Mouse (Mus musculus) hindbrain, embryonic 13.5 days (tissue): Measurements from ENCODE around the gene Rras. TPM values are rescaled to one million over a fixed set of nuclear protein-coding genes. Genes with fewer than 3 reads are reported as not detected.

Source experiments
- ATAC-seq: fragments of 200-750 bp; cut with Nextera tagmentation; 2 replicates; pipeline ENCODE4 v1.8.0; 2017; ENCODE audit warnings: moderate TSS enrichment; ENCODE audit not compliant: low FRiP score
- H3K27ac ChIP-seq: fragments of 300-500 bp; sonication (generic); 2 replicates; pipeline ENCODE4 v1.5.1; 2015; ENCODE audit warnings: inconsistent platforms, mild to moderate bottlenecking, moderate library complexity
- H3K27me3 ChIP-seq: fragments of 300-500 bp; sonication (generic); 2 replicates; pipeline ENCODE4 v1.6.1; 2015; ENCODE audit warnings: mild to moderate bottlenecking, inconsistent platforms
- H3K36me3 ChIP-seq: fragments of 300-500 bp; sonication (generic); 2 replicates; pipeline ENCODE4 v1.6.1; 2015; ENCODE audit warnings: mild to moderate bottlenecking, inconsistent platforms
- H3K4me1 ChIP-seq: fragments of 300-500 bp; sonication (generic); replicated peaks from 2 replicates; pipeline ENCODE4 v1.6.1; 2015; ENCODE audit warnings: inconsistent platforms
- H3K4me2 ChIP-seq: fragments of 300-500 bp; sonication (generic); 2 replicates; pipeline ENCODE4 v1.6.1; 2015; ENCODE audit warnings: inconsistent platforms, mild to moderate bottlenecking, moderate library complexity
- H3K4me3 ChIP-seq: fragments of 300-500 bp; sonication (generic); 2 replicates; pipeline ENCODE4 v1.5.1; 2015; ENCODE audit warnings: mild to moderate bottlenecking, inconsistent platforms
- H3K9ac ChIP-seq: fragments of 300-500 bp; sonication (generic); 2 replicates; pipeline ENCODE4 v1.6.1; 2015; ENCODE audit warnings: mild to moderate bottlenecking, inconsistent platforms
- H3K9me3 ChIP-seq: fragments of 300-500 bp; sonication (generic); 2 replicates; pipeline ENCODE4 v1.6.1; 2016; ENCODE audit warnings: inconsistent platforms
- WGBS: fragments of 180-500 bp; shearing (Covaris S2); methylation state at CpG from one replicate; pipeline ENCODE4 v1.1.7; 2015; 5-methylcytosine and 5-hydroxymethylcytosine counted together
- polyA plus RNA-seq: library from polyadenylated mRNA; unstranded; fragments of >200 nt; fragmentation: Nextera tagmentation; extraction: Ambion mirVana; gene quantifications from 2 replicates; pipeline ENCODE4 v1.2.1, GENCODE M21; 2015

Rras gene
- polyA plus RNA-seq, 1 experiment from 2014 or later: 15.4 TPM

- H3K36me3 ChIP-seq: peaks cover 100% of the 10 kb centered on the region
Observed at GRCm38 (mm10) chr7:45005321-45005992, 12.3 kb upstream of the Rras start.

GRCm38 (mm10) chr7:45006503-45006902, 11.3 kb upstream of the Rras start:
- peaks cover 100% of the 10 kb centered on the region for H3K36me3 ChIP-seq
- no peaks in the 10 kb centered on the region for H3K27me3 ChIP-seq
- no peaks in the 10 kb centered on the region for H3K9me3 ChIP-seq
- no peaks in the 10 kb centered on the region for H3K4me1 ChIP-seq
- ATAC-seq: no peak
- 96% methylated on average over 12 of the region's 12 CpGs for WGBS
- no peak overlapping the region for H3K27ac ChIP-seq
- H3K9ac ChIP-seq: no peak overlapping the region
- H3K4me3 ChIP-seq: no peak overlapping the region
- H3K4me2 ChIP-seq: no peak overlapping the region

More at GRCm38 (mm10) chr7:45005321-45005992, 12.3 kb upstream of the Rras start:
- Histone ChIP-seq H3K4me3 (no peak overlapping the region), H3K27ac (peak overlapping the region; percentile 35; the same call in 1 of the 2 replicates), H3K4me1 (no peaks in the 10 kb centered on the region), H3K27me3 (no peaks in the 10 kb centered on the region), H3K9me3 (no peaks in the 10 kb centered on the region), H3K4me2 (no peak overlapping the region), H3K9ac (no peak overlapping the region)
- no peak for ATAC-seq
- WGBS: 94% methylated on average over 6 of the region's 6 CpGs

GRCm38 (mm10) chr7:45007141-45007540, 10.6 kb upstream of the Rras start:
- Histone ChIP-seq H3K4me2 (no peak overlapping the region), H3K27me3 (no peaks in the 10 kb centered on the region), H3K36me3 (peaks cover 100% of the 10 kb centered on the region), H3K9ac (no peak overlapping the region), H3K9me3 (no peaks in the 10 kb centered on the region), H3K27ac (no peak overlapping the region), H3K4me1 (no peaks in the 10 kb centered on the region), H3K4me3 (no peak overlapping the region)
- ATAC-seq: no peak
- WGBS: 97% methylated on average over 29 of the region's 29 CpGs

- H3K36me3 ChIP-seq: peaks cover 100% of the 10 kb centered on the region
- H3K4me3 ChIP-seq: no peak overlapping the region
- no peaks in the 10 kb centered on the region for H3K4me1 ChIP-seq
- H3K9me3 ChIP-seq: no peaks in the 10 kb centered on the region
- no peaks in the 10 kb centered on the region for H3K27me3 ChIP-seq
- H3K27ac ChIP-seq: no peak overlapping the region
- no peak for ATAC-seq
- H3K9ac ChIP-seq: no peak overlapping the region
- 93% methylated on average over 29 of the region's 30 CpGs for WGBS
- no peak overlapping the region for H3K4me2 ChIP-seq
Observed at GRCm38 (mm10) chr7:45007846-45008245, 9.9 kb upstream of the Rras start.

GRCm38 (mm10) chr7:45008411-45008810, 9.3 kb upstream of the Rras start:
- H3K27ac ChIP-seq: no peak overlapping the region
- no peak overlapping the region for H3K4me2 ChIP-seq
- peaks cover 100% of the 10 kb centered on the region for H3K36me3 ChIP-seq
- H3K4me3 ChIP-seq: no peak overlapping the region
- WGBS: 95% methylated on average over 19 of the region's 19 CpGs
- no peak overlapping the region for H3K9ac ChIP-seq
- peaks cover 5% of the 10 kb centered on the region; the same call in 1 of the 2 replicates for H3K4me1 ChIP-seq
- no peaks in the 10 kb centered on the region for H3K27me3 ChIP-seq
- no peaks in the 10 kb centered on the region for H3K9me3 ChIP-seq
- no peak for ATAC-seq

GRCm38 (mm10) chr7:45012011-45012410, 5.8 kb upstream of the Rras start:
- peaks cover 28% of the 10 kb centered on the region for H3K4me1 ChIP-seq
- no peaks in the 10 kb centered on the region for H3K27me3 ChIP-seq
- no peak for ATAC-seq
- no peak overlapping the region for H3K27ac ChIP-seq
- H3K9me3 ChIP-seq: no peaks in the 10 kb centered on the region
- 94% methylated on average over 6 of the region's 6 CpGs for WGBS
- H3K4me2 ChIP-seq: no peak overlapping the region
- H3K4me3 ChIP-seq: no peak overlapping the region
- H3K36me3 ChIP-seq: peaks cover 68% of the 10 kb centered on the region
- no peak overlapping the region for H3K9ac ChIP-seq

- Histone ChIP-seq H3K9me3 (no peaks in the 10 kb centered on the region), H3K27ac (no peak overlapping the region), H3K36me3 (peaks cover 60% of the 10 kb centered on the region), H3K27me3 (no peaks in the 10 kb centered on the region), H3K9ac (no peak overlapping the region), H3K4me3 (no peak overlapping the region), H3K4me1 (peaks cover 36% of the 10 kb centered on the region), H3K4me2 (no peak overlapping the region)
- ATAC-seq: no peak
- WGBS: 91% methylated on average over 4 of the region's 4 CpGs
Observed at GRCm38 (mm10) chr7:45012824-45013223, 4.9 kb upstream of the Rras start.

- H3K27me3 ChIP-seq: no peaks in the 10 kb centered on the region
- peaks cover 53% of the 10 kb centered on the region for H3K36me3 ChIP-seq
- peaks cover 42% of the 10 kb centered on the region for H3K4me1 ChIP-seq
- H3K4me2 ChIP-seq: no peak overlapping the region
- H3K9me3 ChIP-seq: no peaks in the 10 kb centered on the region
- 0 out of 2 replicates have a peak overlapping the region, but pooled peaks have one; percentile 3 for H3K9ac ChIP-seq
- no peak for ATAC-seq
- H3K4me3 ChIP-seq: no peak overlapping the region; the same call in 1 of the 2 replicates
- no peak overlapping the region for H3K27ac ChIP-seq
- 95% methylated on average over 16 of the region's 16 CpGs for WGBS
Observed at GRCm38 (mm10) chr7:45013366-45014095, 4.2 kb upstream of the Rras start.

- ATAC-seq: no peak
- H3K27ac ChIP-seq: no peak overlapping the region
- peaks cover 5% of the 10 kb centered on the region; the same call in 1 of the 2 replicates for H3K27me3 ChIP-seq
- H3K9me3 ChIP-seq: no peaks in the 10 kb centered on the region
- H3K4me1 ChIP-seq: peaks cover 46% of the 10 kb centered on the region
- H3K36me3 ChIP-seq: peaks cover 48% of the 10 kb centered on the region
- H3K4me3 ChIP-seq: no peak overlapping the region; the same call in 1 of the 2 replicates
- no peak overlapping the region for H3K4me2 ChIP-seq
- H3K9ac ChIP-seq: 0 out of 2 replicates have a peak overlapping the region, but pooled peaks have one; percentile 97
- WGBS: 96% methylated on average over 3 of the region's 3 CpGs
Observed at GRCm38 (mm10) chr7:45014096-45014451, 3.7 kb upstream of the Rras start.

- ATAC-seq: no peak
- H3K4me3 ChIP-seq: peak overlapping the region; percentile 91
- H3K4me2 ChIP-seq: peak overlapping the region; percentile 85
- H3K9me3 ChIP-seq: no peaks in the 10 kb centered on the region
- peaks cover 6% of the 10 kb centered on the region; the same call in 1 of the 2 replicates for H3K27me3 ChIP-seq
- H3K27ac ChIP-seq: peak overlapping the region; percentile 89
- peaks cover 34% of the 10 kb centered on the region for H3K36me3 ChIP-seq
- 3% methylated on average over 20 of the region's 20 CpGs for WGBS
- peaks cover 47% of the 10 kb centered on the region for H3K4me1 ChIP-seq
- H3K9ac ChIP-seq: peak overlapping the region; percentile 97
Observed at GRCm38 (mm10) chr7:45015344-45015956, 2.3 kb upstream of the Rras start.

- peak within 1 kb of the TSS; percentile 91 for H3K4me3 ChIP-seq
- peaks cover 28% of the 10 kb centered on the region for H3K36me3 ChIP-seq
- WGBS: under 1% methylated on average over 69 of the region's 69 CpGs
- H3K4me1 ChIP-seq: peaks cover 47% of the 10 kb centered on the region
- H3K27me3 ChIP-seq: peaks cover 6% of the 10 kb centered on the region; the same call in 1 of the 2 replicates
- ATAC-seq: peak; percentile 93
- H3K4me2 ChIP-seq: peak within 1 kb of the TSS; percentile 85
- peak within 1 kb of the TSS; percentile 89 for H3K27ac ChIP-seq
- peak within 1 kb of the TSS; percentile 97 for H3K9ac ChIP-seq
- H3K9me3 ChIP-seq: no peaks in the 10 kb centered on the region
Observed at GRCm38 (mm10) chr7:45015957-45016612, 1.7 kb upstream of the Rras start, which contains the start of gene Scaf1. Gene Scaf1 (minus strand): TSS chr7:45016363.

- no peak for ATAC-seq
- peaks cover 6% of the 10 kb centered on the region; the same call in 1 of the 2 replicates for H3K27me3 ChIP-seq
- H3K9ac ChIP-seq: peak overlapping the region; percentile 71
- H3K4me2 ChIP-seq: peak overlapping the region; percentile 83
- peak overlapping the region; percentile 88 for H3K27ac ChIP-seq
- H3K4me3 ChIP-seq: peak overlapping the region; percentile 45
- H3K4me1 ChIP-seq: peaks cover 47% of the 10 kb centered on the region
- H3K9me3 ChIP-seq: no peaks in the 10 kb centered on the region
- H3K36me3 ChIP-seq: peaks cover 21% of the 10 kb centered on the region
- 4% methylated on average over 4 of the region's 4 CpGs for WGBS
Observed at GRCm38 (mm10) chr7:45016761-45017160, 1.0 kb upstream of the Rras start.
